Mouse (Mus musculus) Muller cell, postnatal 12 days (primary cell): ENCODE results near the gene Trim5.
"Not testable (repeated sequence)": the region's sequence is repeated elsewhere in the genome, so short reads cannot be mapped to it uniquely, and the experiment has no call there.

ENCODE experiments used
- DNase-seq: peaks from one replicate; pipeline ENCODE4 v3.0.0-alpha.2; 2015; ENCODE audit errors: inconsistent ontology term

The Trim5 gene

DNA sequence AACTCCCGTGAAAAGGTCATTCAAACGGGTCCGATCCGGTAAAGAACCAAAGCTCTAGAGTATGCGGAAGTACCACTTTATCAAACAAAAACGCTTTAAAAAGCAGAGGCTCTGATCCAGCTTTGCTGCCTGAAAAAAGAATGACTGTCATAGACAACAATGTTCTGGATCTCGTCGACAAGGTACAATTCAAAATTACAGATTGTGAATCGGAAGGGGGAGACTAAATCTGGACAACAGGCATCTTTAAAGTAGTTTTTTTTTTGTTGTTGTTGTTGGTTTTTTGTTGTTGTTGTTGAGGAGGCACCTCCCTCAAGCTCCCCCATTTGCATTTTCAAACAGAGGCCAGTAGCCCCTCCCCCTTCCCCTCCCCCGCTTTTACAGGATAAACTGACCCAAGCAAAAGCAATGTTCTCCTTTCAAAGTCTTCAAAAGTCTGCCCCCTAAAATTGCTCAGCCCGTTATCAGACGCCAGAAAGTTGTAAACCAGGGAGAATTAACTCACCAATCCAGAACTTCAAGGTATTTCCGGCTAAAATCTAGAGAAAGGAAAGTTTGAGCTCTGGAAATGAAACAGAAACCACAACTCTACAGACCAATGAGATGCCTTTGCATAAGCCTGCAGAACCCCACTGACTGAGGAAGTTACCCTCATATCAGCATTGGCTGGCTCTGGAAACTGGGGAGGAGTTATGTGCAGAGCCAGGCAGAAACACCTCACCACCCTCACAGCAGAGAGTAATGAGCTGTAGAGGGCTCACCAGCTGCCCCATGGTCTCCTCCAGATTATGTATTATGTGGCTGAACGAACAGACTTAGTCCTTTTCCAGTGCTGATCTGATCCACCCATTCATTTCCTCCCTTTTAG, at the start of gene Trim5:
Gene Trim5, minus strand, starts transcription at position 519 of the 868 bp plus-strand sequence.
- peak; percentile 35 for DNase-seq

DNA sequence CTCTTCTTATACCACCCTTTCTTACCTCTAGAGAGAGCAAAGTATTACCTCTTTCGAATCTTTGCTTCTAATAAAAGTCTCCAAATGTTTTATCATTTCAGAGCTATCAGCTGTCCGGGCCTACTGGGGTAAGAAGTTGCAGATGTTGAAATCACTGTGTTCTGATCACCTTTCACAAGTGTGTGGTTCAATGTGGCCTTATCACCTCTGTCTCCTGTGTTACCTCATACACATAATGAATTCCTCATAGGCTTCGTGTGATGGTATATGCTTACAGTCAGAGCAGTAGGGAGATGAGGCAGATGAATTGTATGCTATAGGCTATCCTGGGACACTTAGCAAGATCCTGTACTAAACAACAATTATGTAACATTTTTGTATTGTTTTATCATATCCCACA, 47.7 kb upstream of the Trim5 start:
- DNase-seq = not testable (repeated sequence)

DNA sequence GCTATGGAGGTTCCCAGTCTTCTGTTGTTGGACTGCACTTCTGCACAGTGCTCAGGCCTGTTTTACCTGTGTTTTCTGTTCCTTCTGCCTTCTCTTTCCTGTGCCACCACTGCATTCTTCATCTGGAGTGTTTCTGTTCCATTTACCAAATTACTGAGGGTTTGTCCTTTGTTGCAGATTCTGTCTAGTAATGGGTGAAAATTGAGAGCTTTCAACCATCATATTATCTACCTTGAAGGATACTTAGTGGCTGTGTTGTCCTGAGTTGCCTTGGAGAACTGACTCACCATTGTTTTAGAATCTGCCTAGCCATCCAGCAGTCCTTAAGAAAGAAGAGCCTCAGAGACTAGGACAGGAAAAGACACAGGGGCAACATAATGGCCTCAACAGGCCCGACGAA, 41.3 kb upstream of the Trim5 start, which contains the start of gene Trim34b:
Gene Trim34b, plus strand, starts transcription at position 301 of the 400 bp plus-strand sequence.
- not testable (repeated sequence) for DNase-seq

DNA sequence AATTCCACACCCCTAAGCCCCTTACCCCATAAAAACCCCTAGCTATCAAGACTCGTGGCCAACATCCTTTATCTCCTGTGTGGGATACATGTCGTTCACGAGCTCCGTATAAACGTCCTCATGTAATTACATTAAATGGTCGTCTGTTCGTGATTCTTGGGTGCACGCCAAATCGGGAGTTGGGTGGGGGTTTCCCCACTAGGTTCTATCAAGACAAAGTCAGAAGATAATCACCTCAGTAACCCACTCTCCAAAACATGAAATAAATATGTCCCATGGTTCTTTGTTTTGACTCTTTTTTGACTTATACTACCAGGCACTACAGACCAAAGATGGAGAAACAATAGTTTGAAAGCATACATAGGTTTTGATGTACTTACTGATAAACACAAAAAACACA, 34.1 kb upstream of the Trim5 start:
- DNase-seq = no peak

DNA sequence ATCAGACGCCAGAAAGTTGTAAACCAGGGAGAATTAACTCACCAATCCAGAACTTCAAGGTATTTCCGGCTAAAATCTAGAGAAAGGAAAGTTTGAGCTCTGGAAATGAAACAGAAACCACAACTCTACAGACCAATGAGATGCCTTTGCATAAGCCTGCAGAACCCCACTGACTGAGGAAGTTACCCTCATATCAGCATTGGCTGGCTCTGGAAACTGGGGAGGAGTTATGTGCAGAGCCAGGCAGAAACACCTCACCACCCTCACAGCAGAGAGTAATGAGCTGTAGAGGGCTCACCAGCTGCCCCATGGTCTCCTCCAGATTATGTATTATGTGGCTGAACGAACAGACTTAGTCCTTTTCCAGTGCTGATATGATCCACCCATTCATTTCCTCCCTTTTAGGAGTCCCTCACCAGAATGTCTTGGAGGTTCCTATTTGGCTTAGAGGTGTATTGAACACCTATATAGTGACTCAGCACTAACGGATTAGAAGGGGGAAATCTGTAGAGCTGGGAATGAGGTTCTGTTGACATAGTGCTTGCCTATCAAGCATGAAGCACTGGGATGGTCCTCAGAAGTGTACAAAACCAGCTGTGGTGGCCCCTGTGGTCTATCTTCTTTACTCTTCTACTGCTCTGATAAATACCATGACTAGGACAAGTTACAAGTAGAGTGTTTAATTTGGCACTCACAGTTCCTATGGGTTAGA, 27.6 kb upstream of the Trim5 start, which contains the start of gene Trim12a:
Gene Trim12a, minus strand, starts transcription at position 98 of the 712 bp plus-strand sequence.
- DNase-seq = peak; percentile 16

- peak; percentile 72 for DNase-seq
Observed at GRCm38 (mm10) chr7:104314796-104315353, 27.0 kb upstream of the Trim5 start.

- no peak for DNase-seq
Observed at GRCm38 (mm10) chr7:104291638-104292400, 3.9 kb upstream of the Trim5 start.

DNA sequence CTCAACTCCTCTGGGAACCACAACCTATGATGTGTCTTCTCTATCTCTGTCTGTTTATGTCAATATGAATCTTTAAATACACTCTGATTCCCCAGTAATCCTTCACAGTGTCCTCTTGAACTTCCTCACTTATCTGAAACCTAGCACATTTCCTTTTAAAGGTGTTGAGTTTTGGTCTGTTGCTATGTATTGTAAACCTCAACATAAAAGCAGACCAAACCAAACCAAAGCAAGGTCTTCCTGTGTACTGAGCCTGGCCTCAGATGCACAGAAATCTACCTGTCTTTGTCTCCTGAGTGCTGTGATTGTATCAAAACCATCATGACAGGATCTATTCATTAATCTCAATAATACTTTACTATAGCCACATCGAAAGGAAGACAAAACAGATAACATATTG, 2.7 kb upstream of the Trim5 start:
- no peak for DNase-seq

DNA sequence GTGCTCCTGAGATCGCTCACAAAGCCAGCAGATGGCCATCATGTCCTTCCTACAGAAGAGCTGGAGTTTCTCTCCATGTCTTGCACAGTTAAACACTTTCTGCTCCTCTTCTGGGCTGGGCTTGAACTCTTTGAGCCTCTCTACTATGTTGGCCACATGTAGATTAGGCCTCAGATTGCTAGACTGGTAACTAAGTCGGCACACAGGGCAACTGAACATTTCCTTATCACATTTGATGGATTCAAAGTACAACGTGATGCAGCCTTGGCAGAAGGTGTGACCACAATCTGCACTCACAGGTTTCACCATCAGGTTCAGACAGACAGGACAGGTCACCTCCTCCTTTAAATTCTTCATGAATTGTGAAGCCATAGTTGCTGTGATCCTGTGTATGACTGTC, 8.5 kb downstream of the Trim5 start:
- DNase-seq = not testable (repeated sequence)

DNA sequence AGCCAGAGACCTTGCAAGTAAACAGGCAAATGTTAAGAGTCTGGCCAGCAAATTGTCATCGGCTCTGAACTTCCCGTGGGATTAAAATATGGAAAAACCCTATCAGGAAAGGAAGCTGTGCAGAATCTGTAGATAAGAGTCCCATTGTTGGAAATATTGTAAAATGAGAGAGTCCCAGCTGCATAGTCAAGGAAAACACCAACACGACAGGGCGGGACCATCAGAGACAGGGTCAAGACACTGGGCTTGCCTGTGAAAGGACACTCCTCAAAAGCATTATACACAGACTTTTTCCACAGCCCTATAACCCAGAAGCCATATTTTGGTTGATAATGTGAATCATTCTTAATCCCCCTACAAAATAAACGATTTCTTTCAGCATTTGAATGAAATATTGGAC, 22.6 kb downstream of the Trim5 start:
- DNase-seq = not testable (repeated sequence)

DNA sequence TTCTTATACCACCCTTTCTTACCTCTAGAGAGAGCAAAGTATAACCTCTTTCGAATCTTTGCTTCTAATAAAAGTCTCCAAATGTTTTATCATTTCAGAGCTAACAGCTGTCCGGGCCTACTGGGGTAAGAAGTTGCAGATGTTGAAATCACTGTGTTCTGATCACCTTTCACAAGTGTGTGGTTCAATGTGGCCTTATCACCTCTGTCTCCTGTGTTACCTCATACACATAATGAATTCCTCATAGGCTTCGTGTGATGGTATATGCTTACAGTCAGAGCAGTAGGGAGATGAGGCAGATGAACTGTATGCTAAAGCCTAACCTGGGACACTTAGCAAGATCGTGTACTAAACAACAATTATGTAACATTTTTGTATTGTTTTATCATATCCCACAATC, 27.5 kb downstream of the Trim5 start:
- not testable (repeated sequence) for DNase-seq

GRCm38 (mm10) chr7:104244287-104245181, 43.4 kb downstream of the Trim5 start, which contains the start of gene Trim34a:
Trim34a (plus strand) TSS chr7:104244457.
- DNase-seq = peak; percentile 83

- no peak for DNase-seq
Observed at GRCm38 (mm10) chr7:104243616-104244015, 44.3 kb downstream of the Trim5 start.

- DNase-seq = no peak
Observed at GRCm38 (mm10) chr7:104240857-104241256, 47.0 kb downstream of the Trim5 start.

DNA sequence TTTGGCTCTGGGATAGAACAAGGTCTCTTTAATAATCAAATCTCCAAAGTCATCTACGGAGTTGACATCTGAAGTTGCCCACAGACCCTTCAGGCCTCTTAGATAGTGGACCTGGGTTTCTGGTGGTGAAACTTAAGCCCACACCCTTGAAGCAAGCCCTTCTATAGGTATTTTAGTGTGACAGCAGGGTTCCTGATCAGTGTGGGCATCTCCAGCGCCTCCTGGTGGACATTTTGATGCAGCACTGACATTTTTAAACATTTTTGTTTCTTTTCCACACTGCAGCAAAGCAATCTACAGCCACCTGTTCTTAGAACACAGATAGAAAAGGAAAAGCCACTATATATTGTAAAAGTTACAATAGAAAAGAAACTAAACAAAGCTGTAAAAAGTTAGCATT, 56.7 kb downstream of the Trim5 start:
- no peak for DNase-seq

DNA sequence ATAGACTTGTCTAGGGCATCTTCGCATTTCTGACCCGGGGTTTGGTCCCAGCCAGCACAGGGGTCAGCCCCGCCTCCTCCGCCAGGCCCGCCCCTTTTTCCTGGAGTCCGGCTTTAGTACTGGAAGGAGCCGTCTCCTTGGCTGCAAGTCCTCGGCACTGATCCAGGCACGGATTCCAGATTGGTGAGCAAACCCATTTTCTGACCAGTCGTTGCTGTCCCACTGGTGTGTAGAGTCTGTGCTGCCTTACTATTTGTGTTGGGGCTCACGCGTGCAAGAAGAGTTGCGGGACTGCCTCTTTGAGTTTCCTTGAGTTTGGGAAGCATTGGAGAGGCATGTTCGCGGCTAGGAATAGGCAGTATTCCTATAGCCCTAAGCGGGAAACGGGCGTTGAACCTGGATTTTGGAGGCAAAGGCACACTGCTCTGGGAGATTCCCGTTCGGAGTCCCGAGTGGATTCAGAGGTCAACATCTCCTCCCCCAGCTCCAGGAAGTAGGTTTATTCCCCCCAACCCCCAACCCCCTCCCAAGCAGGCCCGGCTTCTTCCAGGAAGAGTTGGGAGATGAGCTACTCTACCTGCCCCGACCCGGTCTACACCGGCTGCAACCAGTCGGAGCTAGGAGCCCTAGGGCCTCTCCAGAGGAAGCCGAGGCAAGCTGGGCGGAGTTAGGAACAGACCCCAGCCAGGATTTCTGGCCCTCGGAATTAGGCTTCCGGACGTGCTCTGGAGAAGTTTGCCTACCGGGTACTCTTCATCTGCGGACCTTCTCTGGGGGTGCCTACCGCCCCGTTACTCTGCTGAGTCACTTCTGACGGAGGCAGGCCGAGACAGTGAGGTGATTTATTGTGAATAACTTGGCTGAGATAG, 69.0 kb downstream of the Trim5 start, which contains the start of gene Trim6:
Gene Trim6, plus strand, starts transcription at position 93 of the 869 bp plus-strand sequence.
- DNase-seq = peak; percentile 89

DNA sequence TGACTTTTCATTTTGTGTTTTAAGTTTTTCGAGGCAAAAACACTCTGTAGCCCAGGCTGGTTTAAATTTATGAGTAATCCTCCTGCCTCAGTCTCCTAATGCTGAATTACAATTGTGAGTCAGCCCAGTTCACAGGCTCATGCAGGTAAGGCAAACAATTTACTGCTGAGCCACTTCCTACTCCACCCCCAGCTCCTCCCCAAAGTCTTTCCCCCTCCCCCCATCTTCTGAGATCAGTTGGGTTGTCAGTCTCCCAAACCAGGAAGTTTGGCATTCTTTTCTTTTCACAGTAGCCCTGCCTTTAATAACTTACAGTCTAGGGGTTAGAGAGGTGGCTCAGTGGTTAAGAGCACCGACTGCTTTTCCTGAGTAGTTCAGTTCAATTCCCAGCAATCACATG, 70.0 kb downstream of the Trim5 start:
- no peak for DNase-seq

- no peak for DNase-seq
Observed at GRCm38 (mm10) chr7:104216011-104216535, 71.8 kb downstream of the Trim5 start.
